Mouse (Mus musculus) heart, adult 2 months (tissue): Measurements from ENCODE around the gene Coq3.

Experiments
- CTCF ChIP-seq: fragments of 200-600 bp; IDR thresholded peaks from 2 replicates; pipeline ENCODE4 v1.8.1; 2022; ENCODE audit warnings: antibody characterized with exemption, mild to moderate bottlenecking, moderate library complexity
- POLR2A ChIP-seq: fragments of 200-500 bp; IDR thresholded peaks from 2 replicates; pipeline ENCODE4 v1.6.1; 2011; ENCODE audit warnings: mild to moderate bottlenecking, low read depth, low read length, control low read depth; ENCODE audit not compliant: insufficient read depth

DNA sequence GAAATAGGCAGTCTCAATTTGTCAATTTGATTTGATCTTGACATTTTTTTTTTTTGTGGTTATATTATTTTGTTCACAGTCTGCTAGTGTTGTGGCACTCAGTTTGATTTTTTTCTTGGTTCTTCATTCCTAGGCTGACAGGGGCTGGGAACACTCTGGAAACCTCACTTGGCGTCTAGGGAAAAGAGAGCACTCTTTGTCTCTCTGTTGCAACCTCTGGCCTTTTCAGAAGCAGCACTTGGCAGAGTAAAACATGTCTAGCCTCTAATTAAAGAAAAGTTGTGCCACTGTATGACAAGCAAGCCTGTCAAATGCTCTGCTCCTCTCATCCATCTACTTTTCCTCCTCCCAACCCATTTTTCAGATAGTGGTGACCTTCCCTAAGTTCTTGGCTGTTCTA lies 22.0 kb upstream of the Coq3 start:
- TF ChIP-seq CTCF (no peak), POLR2A (no peak)
